Mouse (Mus musculus): ENCODE results near the gene Tm9sf1. TPM values are rescaled to one million over a fixed set of nuclear protein-coding genes. Genes with fewer than 3 reads are reported as not detected.

The Tm9sf1 gene
- polyA plus RNA-seq, 1 experiment = 46.7 TPM

DNA sequence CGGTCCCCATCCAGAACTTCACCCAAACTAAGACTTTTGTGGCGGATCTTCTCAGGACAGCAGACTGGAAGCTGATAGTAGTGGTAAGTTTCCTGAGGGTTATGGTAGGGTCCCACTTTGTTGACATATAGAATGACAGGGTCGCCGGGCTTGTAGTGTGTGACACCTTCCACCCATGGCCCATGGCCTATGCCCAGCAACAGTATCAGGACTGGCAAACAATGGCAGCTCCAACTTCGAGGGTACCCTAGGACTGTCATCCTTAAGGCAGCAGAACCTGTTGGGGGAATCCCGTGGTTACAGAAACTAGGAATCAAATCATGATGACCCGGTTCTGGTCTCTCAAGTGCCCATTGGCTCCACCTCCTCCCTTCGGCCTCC lies 937 bp downstream of the Tm9sf1 start:
- Histone ChIP-seq H3K27ac (ENCODE audit: control insufficient read depth, insufficient read depth, low read depth, low read length, poor library complexity) (peak overlapping the region; percentile 89), H3K4me1 (ENCODE audit: control insufficient read depth, insufficient read depth, low read length) (peaks cover 4% of the 10 kb centered on the region), H3K4me3 (replicated peaks; ENCODE audit: control insufficient read depth, low read depth, low read length) (peak overlapping the region; percentile 97)
- no peak for TF ChIP-seq CTCF (IDR thresholded peaks at IDR 0.05; ENCODE audit: control insufficient read depth, insufficient read depth, low read length)
- TF ChIP-seq POLR2A (IDR thresholded peaks at IDR 0.05; ENCODE audit: borderline replicate concordance, control insufficient read depth, low read depth, low read length) = no peak
- WGBS = 22% methylated on average over 8 of the region's 8 CpGs

DNA sequence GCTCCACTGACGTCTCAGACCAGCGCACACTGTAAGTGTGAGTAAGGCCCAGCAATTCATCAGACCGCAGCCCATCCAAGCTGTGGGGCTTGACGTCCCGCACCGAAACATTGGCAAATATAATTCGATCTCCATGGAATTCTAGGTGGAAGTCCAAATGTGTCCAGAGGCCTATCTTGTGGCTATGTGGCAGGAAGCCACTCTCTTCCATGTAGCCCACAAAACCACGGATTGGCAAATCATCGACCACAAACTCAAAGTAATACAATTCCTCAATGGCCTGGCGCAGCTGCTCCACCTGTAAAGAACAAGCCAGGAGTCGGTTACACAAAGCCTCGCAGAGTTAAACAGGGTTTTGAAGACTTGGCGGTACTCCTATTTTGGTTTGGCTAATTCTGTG lies 2.3 kb downstream of the Tm9sf1 start:
- 58% methylated on average over 13 of the region's 13 CpGs for WGBS
- TF ChIP-seq POLR2A (IDR thresholded peaks at IDR 0.05; ENCODE audit: borderline replicate concordance, control insufficient read depth, low read depth, low read length) = no peak
- TF ChIP-seq CTCF (IDR thresholded peaks at IDR 0.05; ENCODE audit: control insufficient read depth, insufficient read depth, low read length) = no peak
- H3K4me1 ChIP-seq (ENCODE audit: control insufficient read depth, insufficient read depth, low read length) = peaks cover 4% of the 10 kb centered on the region
- H3K4me3 ChIP-seq (replicated peaks; ENCODE audit: control insufficient read depth, low read depth, low read length) = no peak overlapping the region
- H3K27ac ChIP-seq (ENCODE audit: control insufficient read depth, insufficient read depth, low read depth, low read length, poor library complexity) = no peak overlapping the region

DNA sequence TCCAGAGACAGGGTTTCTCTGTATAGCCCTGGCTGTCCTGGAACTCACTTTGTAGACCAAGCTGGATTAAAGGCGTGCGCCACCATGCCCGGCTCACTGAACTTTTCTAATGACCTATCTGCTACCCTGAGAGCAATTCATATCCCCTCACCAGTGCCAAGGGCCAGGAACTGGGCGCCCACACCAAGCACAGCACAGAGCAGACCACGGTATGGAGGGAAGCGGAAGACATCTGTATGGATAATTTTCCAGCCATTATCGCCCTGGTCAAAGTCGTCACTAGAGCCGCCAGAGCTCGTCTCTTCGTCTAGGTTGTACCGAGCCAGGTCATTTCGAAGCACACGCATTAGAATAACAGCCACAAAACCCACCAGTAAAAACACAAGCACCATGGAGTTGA lies 2.8 kb downstream of the Tm9sf1 start:
- no peak overlapping the region for H3K27ac ChIP-seq (ENCODE audit: control insufficient read depth, insufficient read depth, low read depth, low read length, poor library complexity)
- H3K4me3 ChIP-seq (replicated peaks; ENCODE audit: control insufficient read depth, low read depth, low read length) = no peak overlapping the region
- no peak for TF ChIP-seq POLR2A (IDR thresholded peaks at IDR 0.05; ENCODE audit: borderline replicate concordance, control insufficient read depth, low read depth, low read length)
- no peak for TF ChIP-seq CTCF (IDR thresholded peaks at IDR 0.05; ENCODE audit: control insufficient read depth, insufficient read depth, low read length)
- WGBS = 94% methylated on average over 14 of the region's 14 CpGs
- H3K4me1 ChIP-seq (ENCODE audit: control insufficient read depth, insufficient read depth, low read length) = peaks cover 4% of the 10 kb centered on the region

DNA sequence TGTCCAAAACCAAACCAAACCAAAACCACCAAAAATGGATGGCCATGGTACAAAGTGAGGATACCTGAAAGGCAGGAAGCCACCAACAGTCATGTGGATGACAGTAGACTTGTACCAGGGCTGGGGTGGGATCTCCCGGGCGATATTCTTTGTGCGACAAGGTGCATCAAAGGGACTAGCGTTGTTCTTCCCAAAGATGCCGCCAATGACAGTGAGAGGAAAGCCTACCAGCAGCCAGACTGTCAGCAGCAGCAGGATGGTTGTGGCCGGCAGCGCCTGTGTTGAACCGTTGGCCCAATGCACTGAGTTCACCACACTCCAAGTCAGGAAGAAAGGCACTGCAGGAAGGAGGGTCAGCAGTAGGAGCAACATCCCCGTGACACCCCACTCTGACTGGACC lies 5.8 kb downstream of the Tm9sf1 start, which contains the start of gene Gm49378:
Gene Gm49378 (minus strand): TSS at position 101 of the 400 bp plus-strand sequence.
- Histone ChIP-seq H3K4me3 (replicated peaks; ENCODE audit: control insufficient read depth, low read depth, low read length) (no peak within 1 kb of the TSS), H3K27ac (ENCODE audit: control insufficient read depth, insufficient read depth, low read depth, low read length, poor library complexity) (no peak within 1 kb of the TSS), H3K4me1 (ENCODE audit: control insufficient read depth, insufficient read depth, low read length) (peaks cover 4% of the 10 kb centered on the region)
- no peak for TF ChIP-seq POLR2A (IDR thresholded peaks at IDR 0.05; ENCODE audit: borderline replicate concordance, control insufficient read depth, low read depth, low read length)
- TF ChIP-seq CTCF (IDR thresholded peaks at IDR 0.05; ENCODE audit: control insufficient read depth, insufficient read depth, low read length) = no peak
- WGBS = 94% methylated on average over 9 of the region's 9 CpGs

DNA sequence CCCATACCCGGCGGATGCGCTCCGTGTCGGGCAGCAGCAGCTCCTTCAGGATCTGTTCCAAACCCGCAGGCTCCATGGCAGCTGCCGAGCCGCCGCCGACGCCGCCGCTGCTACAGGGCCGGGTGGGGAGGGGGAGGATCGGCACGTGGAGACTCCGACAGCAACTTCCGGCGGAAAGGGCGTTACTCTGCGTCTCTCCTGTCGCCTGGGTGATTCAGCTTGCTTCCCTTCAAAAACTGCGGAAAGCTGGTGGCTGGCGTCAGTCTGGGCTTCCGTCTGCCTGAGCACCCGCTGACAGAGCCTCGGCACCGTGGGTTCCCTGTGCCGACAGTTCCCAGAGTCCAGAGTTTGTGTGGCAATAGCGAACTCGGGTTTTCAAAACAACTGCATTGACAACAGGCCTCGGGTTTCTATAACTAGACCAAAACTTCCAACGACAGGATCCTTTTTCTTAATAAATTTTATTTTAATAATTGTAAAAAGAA lies 8.0 kb downstream of the Tm9sf1 start, which contains the start of gene Ipo4:
Gene Ipo4 (minus strand): TSS at position 435 of the 485 bp plus-strand sequence.
- under 1% methylated on average over 33 of the region's 33 CpGs for WGBS
- Histone ChIP-seq H3K4me1 (ENCODE audit: control insufficient read depth, insufficient read depth, low read length) (peaks cover 3% of the 10 kb centered on the region; the same call in 1 of the 2 replicates), H3K4me3 (replicated peaks; ENCODE audit: control insufficient read depth, low read depth, low read length) (peak within 1 kb of the TSS; percentile 57), H3K27ac (ENCODE audit: control insufficient read depth, insufficient read depth, low read depth, low read length, poor library complexity) (peak within 1 kb of the TSS; percentile 5; the same call in 1 of the 2 replicates)
- peak; percentile 59; the same call in 1 of the 2 replicates for TF ChIP-seq POLR2A (IDR thresholded peaks at IDR 0.05; ENCODE audit: borderline replicate concordance, control insufficient read depth, low read depth, low read length)
- no peak for TF ChIP-seq CTCF (IDR thresholded peaks at IDR 0.05; ENCODE audit: control insufficient read depth, insufficient read depth, low read length)

DNA sequence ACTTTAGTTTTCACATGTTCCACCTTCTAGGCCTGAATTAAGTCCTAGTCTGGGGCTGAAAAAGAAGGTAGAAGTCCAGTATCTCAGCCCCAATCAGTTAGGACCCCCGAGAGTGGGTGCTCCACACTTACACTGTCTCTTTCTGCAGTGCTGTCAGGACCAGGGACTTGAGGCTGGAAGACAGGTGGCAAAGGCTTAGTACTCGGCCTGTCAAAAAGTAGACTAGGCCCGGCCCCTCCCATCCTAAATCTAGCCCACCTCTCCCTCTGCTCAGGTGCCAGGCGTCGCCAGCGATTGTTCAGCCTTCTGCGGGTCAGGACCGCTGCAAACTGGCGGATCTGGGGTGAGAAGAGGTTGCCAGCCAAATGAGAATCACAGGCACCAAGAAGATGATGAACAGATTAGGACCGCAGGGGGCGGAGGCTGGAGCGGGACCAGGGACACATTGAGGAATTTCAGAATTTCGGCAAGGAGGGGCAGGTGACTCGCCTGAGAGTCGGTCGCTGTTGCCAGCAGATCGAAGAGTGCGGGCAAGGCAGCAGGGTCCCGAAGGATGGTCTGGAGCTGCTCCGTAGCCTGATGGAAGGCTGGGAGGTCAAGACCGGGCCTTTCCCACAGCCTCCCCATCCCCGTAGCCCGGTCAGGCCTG lies 8.6 kb downstream of the Tm9sf1 start:
- 7% methylated on average over 23 of the region's 23 CpGs for WGBS
- TF ChIP-seq POLR2A (IDR thresholded peaks at IDR 0.05; ENCODE audit: borderline replicate concordance, control insufficient read depth, low read depth, low read length) (no peak), CTCF (IDR thresholded peaks at IDR 0.05; ENCODE audit: control insufficient read depth, insufficient read depth, low read length) (no peak)
- H3K27ac ChIP-seq (ENCODE audit: control insufficient read depth, insufficient read depth, low read depth, low read length, poor library complexity) = peak overlapping the region; percentile 5; the same call in 1 of the 2 replicates
- H3K4me3 ChIP-seq (replicated peaks; ENCODE audit: control insufficient read depth, low read depth, low read length) = peak overlapping the region; percentile 57
- H3K4me1 ChIP-seq (ENCODE audit: control insufficient read depth, insufficient read depth, low read length) = peaks cover 3% of the 10 kb centered on the region; the same call in 1 of the 2 replicates

DNA sequence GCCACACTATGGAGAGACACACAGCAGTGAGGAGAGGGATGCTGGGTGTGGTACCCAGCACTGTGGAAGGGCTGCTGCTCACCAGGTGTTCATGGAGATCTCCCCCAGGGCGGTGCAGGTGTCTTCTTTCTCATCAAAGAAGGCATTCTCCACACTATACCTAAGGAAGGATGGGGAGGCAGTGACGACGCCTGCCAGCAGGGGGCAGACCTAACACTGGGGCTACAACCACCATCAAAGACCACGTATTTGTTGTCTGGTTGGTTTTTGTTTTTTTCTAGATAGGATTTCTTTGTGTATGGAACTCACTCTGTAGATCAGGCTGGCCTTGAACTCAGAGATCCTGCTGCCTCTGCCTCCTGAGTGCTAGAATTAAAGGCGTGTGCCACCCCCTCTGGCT lies 14.3 kb downstream of the Tm9sf1 start:
- Histone ChIP-seq H3K4me3 (replicated peaks; ENCODE audit: control insufficient read depth, low read depth, low read length) (no peak overlapping the region), H3K4me1 (ENCODE audit: control insufficient read depth, insufficient read depth, low read length) (no peaks in the 10 kb centered on the region), H3K27ac (ENCODE audit: control insufficient read depth, insufficient read depth, low read depth, low read length, poor library complexity) (no peak overlapping the region)
- WGBS = 40% methylated on average over 5 of the region's 5 CpGs
- TF ChIP-seq CTCF (IDR thresholded peaks at IDR 0.05; ENCODE audit: control insufficient read depth, insufficient read depth, low read length) = peak; percentile 96
- TF ChIP-seq POLR2A (IDR thresholded peaks at IDR 0.05; ENCODE audit: borderline replicate concordance, control insufficient read depth, low read depth, low read length) = no peak

DNA sequence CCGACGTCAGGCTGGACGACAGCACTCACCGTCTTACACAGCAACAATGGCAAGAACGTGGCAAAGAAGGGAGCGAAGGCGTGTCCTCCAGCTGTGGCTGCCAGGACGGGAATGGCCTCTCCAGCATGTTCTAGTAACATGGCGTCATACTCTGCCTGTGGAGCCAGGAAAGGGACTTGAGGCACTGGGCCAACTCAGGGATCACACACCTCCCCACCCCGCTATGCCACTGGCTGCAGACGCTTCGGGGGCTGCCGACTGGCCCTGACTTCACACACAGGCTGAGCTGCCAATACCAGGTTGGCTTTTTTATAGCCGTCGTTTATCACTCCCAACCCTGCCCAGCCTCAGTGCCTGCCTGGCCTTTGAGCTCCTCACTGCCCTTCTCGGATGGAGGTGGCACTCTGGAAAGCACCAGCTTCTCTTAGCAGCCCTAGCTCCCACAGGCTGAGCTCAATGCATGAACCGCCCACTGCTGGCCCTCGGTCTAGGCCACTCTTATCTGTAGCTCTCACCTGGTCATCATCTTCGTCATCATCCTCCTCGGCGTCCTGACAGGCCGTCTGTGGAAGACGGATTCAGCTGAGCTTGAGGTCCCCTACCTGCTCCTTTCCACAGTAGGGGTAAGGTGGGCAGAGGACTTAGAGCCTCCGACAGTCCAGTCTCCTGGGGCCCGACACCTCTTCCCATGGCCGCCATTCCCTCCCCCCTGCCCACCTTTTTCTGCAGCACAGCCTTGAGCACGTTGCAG lies 15.4 kb downstream of the Tm9sf1 start:
- 92% methylated on average over 27 of the region's 27 CpGs for WGBS
- no peaks in the 10 kb centered on the region for H3K4me1 ChIP-seq (ENCODE audit: control insufficient read depth, insufficient read depth, low read length)
- no peak for TF ChIP-seq CTCF (IDR thresholded peaks at IDR 0.05; ENCODE audit: control insufficient read depth, insufficient read depth, low read length)
- 0 out of 2 replicates have a peak, but pooled peaks have one; percentile 11 for TF ChIP-seq POLR2A (IDR thresholded peaks at IDR 0.05; ENCODE audit: borderline replicate concordance, control insufficient read depth, low read depth, low read length)
- H3K27ac ChIP-seq (ENCODE audit: control insufficient read depth, insufficient read depth, low read depth, low read length, poor library complexity) = no peak overlapping the region
- H3K4me3 ChIP-seq (replicated peaks; ENCODE audit: control insufficient read depth, low read depth, low read length) = no peak overlapping the region
